Mouse (Mus musculus) midbrain, embryonic 10.5 days (tissue): Measurements from ENCODE around the gene Gfpt1. TPM values are rescaled to one million over a fixed set of nuclear protein-coding genes. Genes with fewer than 3 reads are reported as not detected.
"Not testable (repeated sequence)": the region's sequence is repeated elsewhere in the genome, so short reads cannot be mapped to it uniquely, and the experiment has no call there.

Experiments
- DNase-seq: peaks from one replicate; pipeline ENCODE4 v3.0.0-alpha.2; 2017; ENCODE audit warnings: low spot score
- H3K27ac ChIP-seq: fragments of 300-500 bp; sonication (generic); replicated peaks from 2 replicates; pipeline ENCODE4 v1.5.1; 2016; ENCODE audit warnings: mild to moderate bottlenecking
- H3K27me3 ChIP-seq: fragments of 300-500 bp; sonication (generic); 2 replicates; pipeline ENCODE4 v1.6.1; 2016; ENCODE audit warnings: low read depth, mild to moderate bottlenecking; ENCODE audit not compliant: poor library complexity, severe bottlenecking
- H3K36me3 ChIP-seq: fragments of 300-500 bp; sonication (generic); 2 replicates; pipeline ENCODE4 v1.6.1; 2016; ENCODE audit warnings: mild to moderate bottlenecking, moderate library complexity
- H3K4me1 ChIP-seq: fragments of 300-500 bp; sonication (generic); 2 replicates; pipeline ENCODE4 v1.6.1; 2016
- H3K4me3 ChIP-seq: fragments of 300-500 bp; sonication (generic); 2 replicates; pipeline ENCODE4 v1.5.1; 2016; ENCODE audit warnings: mild to moderate bottlenecking, moderate library complexity
- H3K9me3 ChIP-seq: fragments of 300-500 bp; sonication (generic); replicated peaks from 2 replicates; pipeline ENCODE4 v1.6.1; 2016; ENCODE audit warnings: mild to moderate bottlenecking
- WGBS: fragments of 180-500 bp; shearing (Covaris S2); methylation state at CpG from one replicate; pipeline ENCODE4 v1.1.7; 2016; 5-methylcytosine and 5-hydroxymethylcytosine counted together
- polyA plus RNA-seq: library from polyadenylated mRNA; unstranded; fragments of >200 nt; fragmentation: Nextera tagmentation; extraction: Ambion mirVana; gene quantifications from 2 replicates; pipeline ENCODE4 v1.2.1, GENCODE M21; 2016

Gfpt1 gene
- polyA plus RNA-seq, 1 experiment from 2014 or later, result 11.5 TPM

DNA sequence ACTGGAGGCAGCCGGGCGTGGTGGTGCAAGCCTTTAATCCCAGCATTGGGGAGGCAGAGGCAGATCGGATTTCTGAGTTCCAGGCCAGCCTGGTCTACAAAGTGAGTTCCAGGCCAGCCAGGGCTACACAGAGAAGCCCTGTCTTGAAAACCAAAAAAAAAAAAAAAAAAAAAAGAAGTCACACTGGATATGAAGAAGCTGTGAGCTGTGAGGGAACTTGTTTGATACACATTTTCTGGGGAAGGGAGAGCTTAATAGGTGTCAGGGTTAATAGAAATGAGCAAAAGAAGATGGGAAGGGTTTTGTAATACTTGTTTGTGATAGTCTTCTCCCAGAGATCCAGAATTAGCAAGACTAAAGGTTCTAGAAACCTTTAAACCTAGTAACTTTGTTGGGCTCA, 2.9 kb downstream of the Gfpt1 start:
- Histone ChIP-seq H3K27ac (no peak overlapping the region), H3K36me3 (peaks cover 13% of the 10 kb centered on the region; the same call in 1 of the 2 replicates), H3K4me1 (peaks cover 15% of the 10 kb centered on the region), H3K9me3 (no peaks in the 10 kb centered on the region), H3K27me3 (no peaks in the 10 kb centered on the region), H3K4me3 (no peak overlapping the region)
- no peak for DNase-seq
- WGBS, result 64% methylated on average over 3 of the region's 3 CpGs

DNA sequence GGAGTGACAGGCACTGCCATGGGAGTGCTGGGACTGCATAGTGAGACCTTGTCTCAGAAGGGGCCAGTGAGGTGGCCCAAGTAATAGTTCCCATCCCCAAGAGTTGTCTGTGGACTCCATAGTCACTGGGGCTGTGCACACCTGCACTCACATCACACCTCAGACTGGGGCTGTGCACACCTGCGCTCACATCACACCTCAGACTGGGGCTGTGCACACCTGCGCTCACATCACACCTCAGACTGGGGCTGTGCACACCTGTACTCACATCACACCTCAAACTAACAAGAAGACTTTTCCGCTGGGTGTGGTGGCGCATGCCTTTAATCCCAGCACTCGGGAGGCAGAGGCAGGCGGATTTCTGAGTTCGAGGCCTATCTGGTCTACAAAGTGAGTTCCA, 6.1 kb downstream of the Gfpt1 start:
- H3K27ac ChIP-seq, H3K4me1 ChIP-seq, H3K9me3 ChIP-seq, DNase-seq, H3K4me3 ChIP-seq, H3K27me3 ChIP-seq: not testable (repeated sequence)
- H3K36me3 ChIP-seq, result peaks cover 39% of the 10 kb centered on the region
- 95% methylated on average over 7 of the region's 7 CpGs for WGBS

- no peaks in the 10 kb centered on the region for H3K9me3 ChIP-seq
- 97% methylated on average over 10 of the region's 10 CpGs for WGBS
- peaks cover 67% of the 10 kb centered on the region for H3K36me3 ChIP-seq
- no peak overlapping the region for H3K4me3 ChIP-seq
- no peak overlapping the region for H3K27ac ChIP-seq
- H3K4me1 ChIP-seq, result no peaks in the 10 kb centered on the region
- H3K27me3 ChIP-seq, result no peaks in the 10 kb centered on the region
- DNase-seq, result no peak
Measured at GRCm38 (mm10) chr6:87051886-87052425, 9.3 kb downstream of the Gfpt1 start.

DNA sequence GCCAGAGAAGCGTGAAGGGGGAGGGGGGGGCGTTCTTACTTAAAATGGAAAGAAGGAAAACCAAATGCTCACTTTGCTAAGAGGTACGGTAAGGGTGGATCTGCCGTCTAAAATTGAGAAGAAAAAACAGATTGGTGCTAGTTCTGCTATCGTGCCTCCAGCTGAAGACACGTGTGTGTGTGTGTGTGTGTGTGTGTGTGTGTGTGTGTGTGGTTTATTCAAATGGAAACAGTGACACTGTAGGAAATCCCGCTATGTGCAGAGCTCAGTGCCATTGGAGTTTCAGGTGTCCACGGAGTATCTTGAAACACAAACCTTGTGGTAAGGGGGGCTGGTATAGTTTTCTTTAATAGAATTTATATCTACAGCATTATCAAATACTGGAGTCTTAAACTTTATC, 11.5 kb downstream of the Gfpt1 start:
- no peak overlapping the region for H3K4me3 ChIP-seq

DNA sequence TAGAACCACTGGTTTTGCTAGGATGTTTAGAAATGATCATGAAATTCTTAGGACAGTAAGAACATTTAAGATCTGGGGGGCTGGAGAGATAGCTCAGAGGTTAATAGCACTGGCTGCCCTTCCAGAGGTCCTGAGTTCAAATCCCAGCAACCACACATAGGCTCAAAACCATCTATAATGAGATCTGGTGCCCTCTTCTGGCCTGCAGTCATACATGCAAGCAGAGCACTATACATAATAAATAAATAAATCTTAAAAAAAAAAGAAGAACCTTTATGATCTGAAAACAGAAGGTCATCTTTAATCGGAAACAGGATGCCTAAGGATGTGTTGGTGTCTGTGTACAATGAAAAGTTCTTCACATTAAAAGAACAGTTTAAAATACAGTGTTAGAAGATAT, 17.1 kb downstream of the Gfpt1 start:
- Histone ChIP-seq H3K27me3 (no peaks in the 10 kb centered on the region), H3K27ac (no peak overlapping the region), H3K4me1 (no peaks in the 10 kb centered on the region), H3K9me3 (no peaks in the 10 kb centered on the region), H3K4me3 (no peak overlapping the region), H3K36me3 (peaks cover 80% of the 10 kb centered on the region)
- DNase-seq, result no peak
- WGBS, result 92% methylated on average over 1 of the region's 1 CpGs

More for the DNA sequence above, 11.5 kb downstream of the Gfpt1 start:
- Histone ChIP-seq H3K36me3 (peaks cover 75% of the 10 kb centered on the region), H3K4me1 (no peaks in the 10 kb centered on the region), H3K27ac (no peak overlapping the region), H3K9me3 (no peaks in the 10 kb centered on the region), H3K27me3 (no peaks in the 10 kb centered on the region)
- DNase-seq, result no peak
- WGBS, result 92% methylated on average over 8 of the region's 8 CpGs

- peaks cover 84% of the 10 kb centered on the region for H3K36me3 ChIP-seq
Measured at GRCm38 (mm10) chr6:87063586-87063985, 20.9 kb downstream of the Gfpt1 start.

DNA sequence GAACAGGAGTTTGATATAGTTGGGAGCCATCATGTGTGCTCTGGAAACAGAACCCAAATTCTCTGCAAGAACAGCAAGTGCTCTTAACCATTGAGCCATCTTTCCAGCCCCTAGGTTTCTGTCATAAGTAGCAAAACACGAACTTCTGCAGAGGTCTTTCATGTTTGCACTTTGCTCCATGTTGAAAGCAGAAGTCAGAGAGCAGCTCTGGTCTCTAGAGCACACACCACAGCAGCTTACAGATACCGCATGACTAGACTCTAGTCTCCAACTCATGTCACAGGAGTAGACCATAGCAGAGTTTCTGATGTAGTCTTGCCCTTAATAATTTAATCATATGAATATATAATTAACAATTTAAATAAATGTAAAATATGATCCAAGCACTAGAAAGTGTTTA, 25.6 kb downstream of the Gfpt1 start:
- H3K4me1 ChIP-seq, result no peaks in the 10 kb centered on the region
- peaks cover 89% of the 10 kb centered on the region for H3K36me3 ChIP-seq
- no peaks in the 10 kb centered on the region for H3K9me3 ChIP-seq
- no peak for DNase-seq
- WGBS, result 88% methylated on average over 2 of the region's 2 CpGs
- no peak overlapping the region for H3K27ac ChIP-seq
- H3K4me3 ChIP-seq, result no peak overlapping the region
- no peaks in the 10 kb centered on the region for H3K27me3 ChIP-seq

More at GRCm38 (mm10) chr6:87063586-87063985, 20.9 kb downstream of the Gfpt1 start:
- 95% methylated on average over 4 of the region's 4 CpGs for WGBS
- no peak overlapping the region for H3K27ac ChIP-seq
- H3K9me3 ChIP-seq, result no peaks in the 10 kb centered on the region
- no peaks in the 10 kb centered on the region for H3K4me1 ChIP-seq
- no peaks in the 10 kb centered on the region for H3K27me3 ChIP-seq
- H3K4me3 ChIP-seq, result no peak overlapping the region
- no peak for DNase-seq

GRCm38 (mm10) chr6:87069195-87069900, 26.7 kb downstream of the Gfpt1 start:
- WGBS, result 91% methylated on average over 7 of the region's 7 CpGs

GRCm38 (mm10) chr6:87070641-87071040, 28.0 kb downstream of the Gfpt1 start:
- H3K36me3 ChIP-seq, result peaks cover 82% of the 10 kb centered on the region
- 92% methylated on average over 4 of the region's 4 CpGs for WGBS
- no peak for DNase-seq
- no peaks in the 10 kb centered on the region for H3K9me3 ChIP-seq
- H3K4me1 ChIP-seq, result no peaks in the 10 kb centered on the region
- H3K4me3 ChIP-seq, result no peak overlapping the region
- H3K27me3 ChIP-seq, result no peaks in the 10 kb centered on the region
- no peak overlapping the region for H3K27ac ChIP-seq

More at GRCm38 (mm10) chr6:87069195-87069900, 26.7 kb downstream of the Gfpt1 start:
- Histone ChIP-seq H3K9me3 (no peaks in the 10 kb centered on the region), H3K27ac (no peak overlapping the region), H3K4me1 (no peaks in the 10 kb centered on the region), H3K27me3 (no peaks in the 10 kb centered on the region), H3K4me3 (no peak overlapping the region), H3K36me3 (peaks cover 89% of the 10 kb centered on the region)
- no peak for DNase-seq

DNA sequence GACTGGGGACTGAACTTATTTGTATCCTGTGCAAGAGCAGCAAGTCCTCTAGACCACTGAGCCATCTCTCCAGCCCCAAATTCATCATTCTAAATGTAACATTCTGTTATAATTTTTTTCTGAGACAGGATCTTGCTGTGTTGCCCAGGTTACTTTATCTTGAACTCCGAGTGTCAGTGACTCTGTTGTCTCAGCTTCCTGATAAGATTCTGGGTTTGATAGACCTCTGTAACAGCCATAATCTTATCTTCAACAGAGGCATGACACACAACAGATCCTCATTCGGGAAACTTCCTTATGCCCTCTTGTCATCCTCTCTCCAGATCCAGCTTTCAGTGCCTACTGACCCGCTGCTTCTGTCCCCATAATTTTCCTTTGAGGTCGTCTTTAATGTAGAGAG, 30.1 kb downstream of the Gfpt1 start:
- H3K27ac ChIP-seq, result no peak overlapping the region
- no peak overlapping the region for H3K4me3 ChIP-seq
- no peak for DNase-seq
- no peaks in the 10 kb centered on the region for H3K4me1 ChIP-seq
- WGBS, result 93% methylated on average over 4 of the region's 4 CpGs
- H3K27me3 ChIP-seq, result no peaks in the 10 kb centered on the region
- H3K9me3 ChIP-seq, result no peaks in the 10 kb centered on the region
- peaks cover 79% of the 10 kb centered on the region for H3K36me3 ChIP-seq

DNA sequence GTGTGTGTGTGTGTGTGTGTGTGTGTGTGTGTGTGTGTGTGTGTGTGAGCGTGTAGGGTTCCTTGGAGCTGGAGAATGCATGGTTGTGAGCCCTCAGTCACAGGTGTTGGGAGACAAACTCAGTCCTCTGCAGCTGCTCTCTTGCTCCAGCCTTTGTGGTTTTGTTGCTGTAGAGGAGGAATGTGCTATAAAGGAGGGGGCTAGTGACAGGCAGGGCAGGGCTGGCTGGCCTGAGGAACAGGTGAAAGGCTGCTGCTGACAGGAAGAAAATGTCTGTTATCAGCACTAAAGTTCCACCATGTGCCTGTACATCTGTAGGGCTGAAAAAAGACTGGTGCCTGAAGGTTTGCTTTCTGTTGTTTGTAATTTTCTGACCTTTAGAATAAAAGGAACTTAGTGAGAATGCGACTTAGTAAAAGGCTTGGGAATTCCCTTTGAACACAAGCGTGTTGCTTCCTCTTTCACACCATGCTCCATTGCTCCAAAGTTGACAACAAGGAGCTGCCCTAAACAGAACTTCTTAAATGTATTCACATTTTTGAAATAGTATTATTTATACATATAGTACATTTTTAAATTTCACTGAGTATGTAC, 32.5 kb downstream of the Gfpt1 start:
- DNase-seq, result no peak
- no peak overlapping the region for H3K4me3 ChIP-seq
- no peaks in the 10 kb centered on the region for H3K4me1 ChIP-seq
- WGBS, result 78% methylated on average over 3 of the region's 3 CpGs
- no peaks in the 10 kb centered on the region for H3K27me3 ChIP-seq
- H3K9me3 ChIP-seq, result no peaks in the 10 kb centered on the region
- no peak overlapping the region for H3K27ac ChIP-seq
- H3K36me3 ChIP-seq, result peaks cover 74% of the 10 kb centered on the region

- H3K4me3 ChIP-seq, result no peak overlapping the region
- H3K4me1 ChIP-seq, result no peaks in the 10 kb centered on the region
- WGBS, result 82% methylated on average over 4 of the region's 4 CpGs
- no peaks in the 10 kb centered on the region for H3K9me3 ChIP-seq
- H3K27ac ChIP-seq, result no peak overlapping the region
- H3K36me3 ChIP-seq, result peaks cover 66% of the 10 kb centered on the region
- no peak for DNase-seq
- no peaks in the 10 kb centered on the region for H3K27me3 ChIP-seq
Measured at GRCm38 (mm10) chr6:87079457-87079856, 36.8 kb downstream of the Gfpt1 start.

GRCm38 (mm10) chr6:87085026-87085425, 42.4 kb downstream of the Gfpt1 start:
- Histone ChIP-seq H3K36me3 (peaks cover 82% of the 10 kb centered on the region), H3K27me3 (no peaks in the 10 kb centered on the region), H3K4me1 (no peaks in the 10 kb centered on the region), H3K9me3 (no peaks in the 10 kb centered on the region), H3K4me3 (no peak overlapping the region), H3K27ac (no peak overlapping the region)
- DNase-seq, result no peak
- WGBS, result 90% methylated on average over 6 of the region's 6 CpGs
